Mouse (Mus musculus) ES-Bruce4 (cell line): ENCODE measurements around the gene Alg9.

Source experiments
- CTCF ChIP-seq: IDR thresholded peaks from one replicate; pipeline ENCODE4 v1.8.1; 2011; ENCODE audit warnings: low read depth, low read length
- EP300 ChIP-seq: IDR thresholded peaks from 2 replicates; pipeline ENCODE4 v1.6.1; 2011; ENCODE audit warnings: low read depth, low read length; ENCODE audit not compliant: insufficient read depth
- POLR2A ChIP-seq: IDR thresholded peaks from one replicate; pipeline ENCODE4 v1.8.1; 2011; ENCODE audit warnings: low read length; ENCODE audit not compliant: insufficient read depth

DNA sequence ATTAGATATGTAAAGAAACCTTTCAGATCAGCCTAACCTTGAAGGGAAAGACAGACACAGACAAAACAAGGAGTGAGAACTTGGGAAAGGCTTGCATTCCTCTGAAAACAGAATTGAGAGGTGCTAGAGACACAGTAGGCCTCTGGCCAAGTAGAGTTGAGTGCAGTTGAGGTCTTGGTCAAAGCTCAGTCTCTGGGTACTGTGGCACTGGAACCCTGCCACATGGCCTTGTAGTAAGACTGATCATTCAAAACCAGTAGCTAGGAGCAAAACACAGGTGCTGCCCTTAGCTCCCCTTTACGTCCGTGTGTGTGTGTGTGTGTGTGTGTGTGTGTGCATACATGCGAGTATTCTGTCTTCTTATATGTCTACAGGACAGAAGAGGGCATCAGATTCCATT lies 101.5 kb downstream of the Alg9 start:
- TF ChIP-seq CTCF (no peak), POLR2A (no peak), EP300 (no peak)
